Mouse (Mus musculus): ENCODE measurements at regions not wholly inside any gene's neighbourhood (a gene's known extent, or its start where the extent isn't known, plus 50 kb on each side); places are given as distances from the start of the nearest gene placed in this dataset.

DNA sequence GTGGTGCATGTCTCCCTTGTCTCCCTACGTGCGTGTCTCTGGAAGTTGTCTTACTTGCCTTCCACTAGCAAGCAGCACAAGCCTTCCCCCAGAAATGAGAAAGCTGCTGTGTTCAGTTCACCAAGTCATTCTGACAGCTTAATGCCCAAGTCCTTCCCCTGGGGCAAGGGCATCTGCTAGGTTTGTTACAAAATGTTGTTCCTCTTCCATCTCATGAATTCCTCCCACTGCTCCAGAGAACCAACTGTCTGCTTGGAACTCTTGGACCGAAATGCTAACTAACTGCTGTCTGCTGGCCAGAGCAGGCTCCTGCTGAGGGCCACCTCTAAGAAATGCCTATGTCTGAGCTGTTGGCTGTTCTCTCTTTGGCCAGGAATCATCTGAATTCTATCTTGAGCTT, 79.3 kb upstream of the Spon1 start:
- in situ Hi-C loops (cut with MboI; ENCODE audit: low pct_ligation_motif_present, low pct_unique_long_range_greater_than_20kb, low sequenced_read_pairs) (no loop called here), dilution Hi-C loops (cut with MboI; ENCODE audit: extremely low pct_ligation_motif_present, extremely low pct_unique_long_range_greater_than_20kb, low sequenced_read_pairs) (no loop called here)
- Histone ChIP-seq H3K9me3 (replicated peaks; ENCODE audit: low read length) (no peaks in the 10 kb centered on the region), H3K4me1 (ENCODE audit: control insufficient read depth in 1 of 2, insufficient read depth in 2 of 2) (peaks cover 2 to 12% of the 10 kb centered on the region in 2 experiments; a peak in 2 of 4 replicates), H3K4me2 (ENCODE audit: insufficient read depth, low read depth, poor library complexity, severe bottlenecking) (no peak overlapping the region), H3K79me2 (replicated peaks; ENCODE audit: control insufficient read depth, extremely low read depth, insufficient read depth, poor library complexity, severe bottlenecking) (no peaks in the 10 kb centered on the region), H3K27me3 (replicated peaks) (peaks cover 3% of the 10 kb centered on the region), H3K36me3 (replicated peaks in 1 of 2; ENCODE audit: control insufficient read depth in 1 of 2, insufficient read depth in 1 of 2, low read length in 1 of 2) (no peaks in the 10 kb centered on the region), H3K4me3 (replicated peaks in 1 of 3; ENCODE audit: low read depth in 2 of 3, low read length in 2 of 3, poor library complexity in 1 of 3) (no peak overlapping the region), H3K9ac (ENCODE audit: insufficient read depth, low read depth) (no peak overlapping the region), H3K27ac (ENCODE audit: insufficient read depth, low read depth) (no peak overlapping the region)
- no peak for DNase-seq (ENCODE audit: extremely low read depth)
- no peak for TF ChIP-seq MXI1 (IDR thresholded peaks at IDR 0.05; ENCODE audit: low read depth, low read length)

DNA sequence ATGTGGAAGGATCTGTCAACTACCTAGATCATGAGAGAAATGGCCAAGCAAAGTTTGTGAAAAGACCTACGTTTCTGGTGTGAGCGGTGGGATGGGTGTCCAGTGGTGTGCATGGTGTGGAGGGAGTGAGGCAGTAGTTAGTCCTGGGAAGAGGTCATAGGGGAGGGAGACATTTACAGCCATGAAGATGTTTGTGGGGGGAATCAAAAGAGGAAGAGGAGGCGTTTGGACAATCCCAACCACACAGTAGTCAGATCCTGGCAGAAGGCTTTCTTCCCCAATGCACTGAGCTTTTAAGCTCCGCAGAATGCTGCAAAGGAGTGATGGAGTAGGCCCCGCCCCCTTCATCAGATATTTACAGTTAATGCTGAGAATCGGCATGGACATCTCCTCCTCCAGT, 78.2 kb upstream of the Spon1 start:
- dilution Hi-C loops (cut with MboI; ENCODE audit: extremely low pct_ligation_motif_present, extremely low pct_unique_long_range_greater_than_20kb, low sequenced_read_pairs): no loop called here
- TF ChIP-seq NELFE (IDR thresholded peaks at IDR 0.05; ENCODE audit: low read depth, low read length): no peak
- TF ChIP-seq ZMIZ1 (IDR thresholded peaks at IDR 0.05; ENCODE audit: low read depth, low read length): no peak
- no peak for TF ChIP-seq SMC3 (IDR thresholded peaks at IDR 0.05; ENCODE audit: low read depth, low read length)
- no peak for TF ChIP-seq POLR2AphosphoS2 (IDR thresholded peaks at IDR 0.05; ENCODE audit: low read depth, low read length)
- TF ChIP-seq CHD2 (IDR thresholded peaks at IDR 0.05; ENCODE audit: low read length): no peak
- TF ChIP-seq SIN3A (IDR thresholded peaks at IDR 0.05; ENCODE audit: low read length): no peak
- TF ChIP-seq HCFC1 (IDR thresholded peaks at IDR 0.05; ENCODE audit: low read depth, low read length): no peak
- no peak for TF ChIP-seq MAZ (IDR thresholded peaks at IDR 0.05; ENCODE audit: low read depth, low read length)
- TF ChIP-seq MXI1 (IDR thresholded peaks at IDR 0.05; ENCODE audit: low read depth, low read length): no peak
- TF ChIP-seq NRF1 (IDR thresholded peaks at IDR 0.05; ENCODE audit: low read depth, low read length): no peak
- no peak for TF ChIP-seq POLR2A (IDR thresholded peaks at IDR 0.05; ENCODE audit: low read depth, low read length)
- TF ChIP-seq ELF1 (IDR thresholded peaks at IDR 0.05; ENCODE audit: low read depth, low read length): no peak
- TF ChIP-seq RAD21 (IDR thresholded peaks at IDR 0.05; ENCODE audit: low read depth, low read length): no peak
- no peak for TF ChIP-seq TBP (conservative IDR thresholded peaks at IDR 0.05; ENCODE audit: low read depth, low read length)
- DNase-seq (ENCODE audit: extremely low read depth): no peak

DNA sequence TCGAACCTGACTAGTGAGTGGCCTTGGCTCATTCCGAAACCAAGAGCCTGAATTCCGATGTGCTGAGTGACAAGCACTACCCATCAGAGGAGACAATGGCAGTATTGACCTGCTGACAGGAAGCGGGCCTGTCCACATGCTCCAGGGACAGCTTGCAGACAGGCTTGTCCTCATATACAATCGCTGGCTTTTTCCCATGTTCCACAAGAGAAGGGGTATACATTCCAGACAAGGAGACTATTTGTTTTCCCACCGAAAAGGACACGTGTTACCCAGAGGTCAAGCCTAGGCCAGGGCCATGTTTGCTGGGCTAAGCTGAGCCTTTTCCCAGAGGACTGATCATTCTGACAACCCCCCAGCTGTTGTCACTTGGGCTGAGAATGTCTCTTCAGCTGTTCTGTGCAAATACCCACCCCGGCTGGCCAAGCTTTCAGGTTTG, 77.5 kb upstream of the Spon1 start:
- no peak for DNase-seq (ENCODE audit: extremely low read depth)
- peaks cover 2 to 12% of the 10 kb centered on the region in 2 experiments; a peak in 2 of 4 replicates for H3K4me1 ChIP-seq (ENCODE audit: control insufficient read depth in 1 of 2, insufficient read depth in 2 of 2)
- no peak for TF ChIP-seq CHD2 (IDR thresholded peaks at IDR 0.05; ENCODE audit: low read length)
- TF ChIP-seq NELFE (IDR thresholded peaks at IDR 0.05; ENCODE audit: low read depth, low read length): no peak
- TF ChIP-seq UBTF (IDR thresholded peaks at IDR 0.05; ENCODE audit: low read depth, low read length): no peak
- TF ChIP-seq USF1 (IDR thresholded peaks at IDR 0.05; ENCODE audit: low read depth, low read length): no peak
- TF ChIP-seq JUN (IDR thresholded peaks at IDR 0.05; ENCODE audit: insufficient read depth, low read depth, low read length): no peak
- no peak for TF ChIP-seq ZC3H11A (IDR thresholded peaks at IDR 0.05; ENCODE audit: low read depth, low read length)
- H3K36me3 ChIP-seq (replicated peaks in 1 of 2; ENCODE audit: control insufficient read depth in 1 of 2, insufficient read depth in 1 of 2, low read length in 1 of 2): no peaks in the 10 kb centered on the region
- dilution Hi-C loops (cut with MboI; ENCODE audit: extremely low pct_ligation_motif_present, extremely low pct_unique_long_range_greater_than_20kb, low sequenced_read_pairs) (no loop called here), in situ Hi-C loops (cut with MboI; ENCODE audit: low pct_ligation_motif_present, low pct_unique_long_range_greater_than_20kb, low sequenced_read_pairs) (no loop called here)
- no peaks in the 10 kb centered on the region for H3K79me2 ChIP-seq (replicated peaks; ENCODE audit: control insufficient read depth, extremely low read depth, insufficient read depth, poor library complexity, severe bottlenecking)
- H3K27me3 ChIP-seq (replicated peaks): peaks cover 3% of the 10 kb centered on the region
- no peak overlapping the region for H3K4me3 ChIP-seq (replicated peaks in 1 of 3; ENCODE audit: low read depth in 2 of 3, low read length in 2 of 3, poor library complexity in 1 of 3)
- no peak overlapping the region for H3K9ac ChIP-seq (ENCODE audit: insufficient read depth, low read depth)
- H3K27ac ChIP-seq (ENCODE audit: insufficient read depth, low read depth): no peak overlapping the region
- H3K4me2 ChIP-seq (ENCODE audit: insufficient read depth, low read depth, poor library complexity, severe bottlenecking): no peak overlapping the region
- H3K9me3 ChIP-seq (replicated peaks; ENCODE audit: low read length): no peaks in the 10 kb centered on the region

More for the DNA sequence above, 78.2 kb upstream of the Spon1 start:
- Histone ChIP-seq H3K4me1 (ENCODE audit: control insufficient read depth in 1 of 2, insufficient read depth in 2 of 2) (peaks cover 2 to 12% of the 10 kb centered on the region in 2 experiments; a peak in 2 of 4 replicates), H3K4me2 (ENCODE audit: insufficient read depth, low read depth, poor library complexity, severe bottlenecking) (no peak overlapping the region), H3K27ac (ENCODE audit: insufficient read depth, low read depth) (no peak overlapping the region), H3K79me2 (replicated peaks; ENCODE audit: control insufficient read depth, extremely low read depth, insufficient read depth, poor library complexity, severe bottlenecking) (no peaks in the 10 kb centered on the region), H3K9me3 (replicated peaks; ENCODE audit: low read length) (no peaks in the 10 kb centered on the region), H3K36me3 (replicated peaks in 1 of 2; ENCODE audit: control insufficient read depth in 1 of 2, insufficient read depth in 1 of 2, low read length in 1 of 2) (no peaks in the 10 kb centered on the region), H3K27me3 (replicated peaks) (peaks cover 3% of the 10 kb centered on the region), H3K4me3 (replicated peaks in 1 of 3; ENCODE audit: low read depth in 2 of 3, low read length in 2 of 3, poor library complexity in 1 of 3) (no peak overlapping the region), H3K9ac (ENCODE audit: insufficient read depth, low read depth) (no peak overlapping the region)
- in situ Hi-C loops (cut with MboI; ENCODE audit: low pct_ligation_motif_present, low pct_unique_long_range_greater_than_20kb, low sequenced_read_pairs): no loop called here

Data from CH12.LX (cell line).